Mouse (Mus musculus) C2C12 (cell line): ENCODE data around the gene Ddx27. TPM values are rescaled to one million over a fixed set of nuclear protein-coding genes. Genes with fewer than 3 reads are reported as not detected.

Experiments used
- H3K27me3 ChIP-seq: one replicate; pipeline ENCODE4 v1.6.1; 2011; ENCODE audit not compliant: control insufficient read depth, insufficient read depth, insufficient read length
- H3K36me3 ChIP-seq: one replicate; pipeline ENCODE4 v1.6.1; 2011; ENCODE audit not compliant: control insufficient read depth, insufficient read depth
- H3K4me3 ChIP-seq: one replicate; pipeline ENCODE4 v1.5.1; 2011; ENCODE audit warnings: mild to moderate bottlenecking, control low read depth; ENCODE audit not compliant: poor library complexity, insufficient read depth, severe bottlenecking
- H3K79me2 ChIP-seq: one replicate; pipeline ENCODE4 v1.6.1; 2011; ENCODE audit not compliant: control insufficient read depth, insufficient read depth
- H3K79me3 ChIP-seq: one replicate; pipeline ENCODE4 v1.6.1; 2011; ENCODE audit warnings: low read depth, control low read depth
- H3ac ChIP-seq: one replicate; pipeline ENCODE3; 2011; ENCODE audit warnings: low read depth; ENCODE audit not compliant: control insufficient read depth, insufficient read length
- CEBPB ChIP-seq: IDR thresholded peaks from one replicate; pipeline ENCODE4 v1.6.1; 2011; ENCODE audit warnings: low read depth, mild to moderate bottlenecking, control low read depth, moderate library complexity
- CTCF ChIP-seq: IDR thresholded peaks from one replicate; pipeline ENCODE4 v1.5.1; 2011; ENCODE audit not compliant: control insufficient read depth, insufficient read depth, insufficient read length
- FOSL1 ChIP-seq: IDR thresholded peaks from one replicate; pipeline ENCODE4 v1.8.0; 2011; ENCODE audit warnings: mild to moderate bottlenecking, low read length; ENCODE audit not compliant: poor library complexity, insufficient read depth, severe bottlenecking
- MAX ChIP-seq: IDR thresholded peaks from one replicate; pipeline ENCODE4 v1.6.1; 2011; ENCODE audit warnings: mild to moderate bottlenecking, control low read depth
- MYOD1 ChIP-seq: IDR thresholded peaks from one replicate; pipeline ENCODE4 v1.6.1; 2011; ENCODE audit warnings: low read depth; ENCODE audit not compliant: control insufficient read depth, insufficient read length
- MYOG ChIP-seq: IDR thresholded peaks from one replicate; pipeline ENCODE4 v1.6.1; 2011; ENCODE audit not compliant: control insufficient read depth, insufficient read length; ENCODE audit errors: extremely low read depth
- USF1 ChIP-seq: IDR thresholded peaks from one replicate; pipeline ENCODE4 v1.6.1; 2011; ENCODE audit warnings: low read depth, mild to moderate bottlenecking, control low read depth, moderate library complexity
- polyA plus RNA-seq: library from polyadenylated mRNA; unstranded; fragments of >200 nt; fragmentation: generic; extraction: Trizol; gene quantifications from one replicate; pipeline ENCODE4 v1.2.1, GENCODE M21; 2012; ENCODE audit warnings: missing spikeins

The Ddx27 gene
- polyA plus RNA-seq, 1 experiment: 76.4 TPM

GRCm38 (mm10) chr2:167066528-167067516, 51.8 kb downstream of the Ddx27 start:
- no peak for TF ChIP-seq MYOD1
- no peak for TF ChIP-seq CTCF
- no peak for TF ChIP-seq CEBPB
- peak; percentile 96 for TF ChIP-seq MAX
- peak; percentile 89 for TF ChIP-seq USF1
- no peak for TF ChIP-seq FOSL1
- TF ChIP-seq MYOG: no peak
- Histone ChIP-seq H3K79me3 (peaks cover 32% of the 10 kb centered on the region), H3ac (no peak overlapping the region), H3K27me3 (no peaks in the 10 kb centered on the region), H3K4me3 (no peak overlapping the region), H3K79me2 (peaks cover 41% of the 10 kb centered on the region), H3K36me3 (peaks cover 35% of the 10 kb centered on the region)

DNA sequence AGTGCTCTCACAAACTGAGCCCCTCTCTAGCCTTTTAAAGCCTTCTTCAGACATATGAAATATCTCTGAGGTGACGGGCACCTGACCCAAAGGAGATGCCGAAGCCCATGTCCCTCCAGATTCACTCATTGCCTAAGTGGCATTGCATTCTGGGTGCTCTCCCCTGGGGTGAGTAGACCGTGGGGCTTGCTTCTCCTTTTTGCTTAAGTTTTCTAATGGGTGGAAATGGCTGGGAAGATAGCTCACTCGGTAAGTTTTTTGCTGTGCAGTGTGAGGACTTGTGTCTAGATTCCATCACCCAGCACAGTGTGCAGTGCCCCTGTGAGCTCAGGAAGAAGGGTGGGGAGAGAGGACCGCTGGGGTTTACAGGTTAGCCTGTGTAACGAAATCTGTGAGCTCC, 52.6 kb downstream of the Ddx27 start:
- peaks cover 27% of the 10 kb centered on the region for H3K79me3 ChIP-seq
- TF ChIP-seq USF1: no peak
- no peak for TF ChIP-seq FOSL1
- TF ChIP-seq MAX: no peak
- TF ChIP-seq MYOD1: no peak
- TF ChIP-seq CEBPB: no peak
- TF ChIP-seq CTCF: no peak
- TF ChIP-seq MYOG: no peak
- no peak overlapping the region for H3ac ChIP-seq
- H3K79me2 ChIP-seq: peaks cover 34% of the 10 kb centered on the region
- H3K27me3 ChIP-seq: no peaks in the 10 kb centered on the region
- peaks cover 35% of the 10 kb centered on the region for H3K36me3 ChIP-seq
- H3K4me3 ChIP-seq: no peak overlapping the region

DNA sequence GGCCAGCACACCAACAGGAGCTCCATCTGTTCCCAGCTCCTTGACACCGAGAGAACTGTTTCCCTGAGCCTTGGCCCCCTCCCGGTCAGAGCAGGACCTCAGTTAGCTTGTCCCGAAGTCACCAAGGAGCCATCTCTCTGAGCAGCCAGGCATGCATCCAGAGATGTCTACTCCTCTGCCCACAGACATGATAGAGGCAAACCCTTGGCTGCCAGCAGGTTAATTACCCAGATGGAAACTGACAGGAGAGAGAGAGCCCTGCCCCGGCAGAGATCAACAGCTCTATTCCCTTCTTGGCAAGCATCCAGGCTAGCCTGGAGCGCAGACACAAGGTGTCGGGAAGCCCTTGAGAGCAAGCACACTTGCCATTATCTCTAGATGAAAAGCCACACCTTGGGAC, 55.3 kb downstream of the Ddx27 start:
- Histone ChIP-seq H3ac (no peak overlapping the region), H3K4me3 (no peak overlapping the region), H3K27me3 (no peaks in the 10 kb centered on the region), H3K79me2 (peaks cover 10% of the 10 kb centered on the region), H3K79me3 (peaks cover 5% of the 10 kb centered on the region), H3K36me3 (peaks cover 14% of the 10 kb centered on the region)
- TF ChIP-seq MAX (no peak), MYOG (no peak), MYOD1 (no peak), FOSL1 (no peak), CTCF (no peak), USF1 (no peak), CEBPB (no peak)

DNA sequence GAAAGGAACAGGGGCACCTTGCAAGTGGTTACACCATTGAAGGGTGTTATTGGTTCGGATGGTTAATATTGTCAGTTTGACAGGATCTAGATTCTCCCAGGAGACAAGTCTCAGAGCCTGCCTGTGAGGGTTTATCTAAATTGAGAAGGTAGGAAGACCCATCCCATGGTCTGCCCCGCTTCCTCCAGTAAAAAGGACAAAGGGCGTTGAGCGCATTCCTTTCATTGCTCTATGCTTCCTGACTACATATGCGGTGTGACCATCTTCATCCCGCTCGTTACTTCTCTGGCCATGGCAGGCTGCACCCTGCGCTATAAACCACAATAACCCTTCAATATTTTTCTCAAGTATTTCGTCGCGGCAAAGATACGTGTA, 56.3 kb downstream of the Ddx27 start:
- no peak for TF ChIP-seq CTCF
- no peak for TF ChIP-seq USF1
- TF ChIP-seq MAX: no peak
- no peak for TF ChIP-seq MYOD1
- TF ChIP-seq CEBPB: no peak
- TF ChIP-seq MYOG: no peak
- TF ChIP-seq FOSL1: no peak
- H3K79me3 ChIP-seq: no peaks in the 10 kb centered on the region
- H3K36me3 ChIP-seq: peaks cover 5% of the 10 kb centered on the region
- H3K79me2 ChIP-seq: peaks cover 1% of the 10 kb centered on the region
- peak overlapping the region; percentile 19 for H3K4me3 ChIP-seq
- no peaks in the 10 kb centered on the region for H3K27me3 ChIP-seq
- H3ac ChIP-seq: peak overlapping the region; percentile 14

GRCm38 (mm10) chr2:167071641-167072601, 56.9 kb downstream of the Ddx27 start:
- no peaks in the 10 kb centered on the region for H3K27me3 ChIP-seq
- peak overlapping the region; percentile 31 for H3ac ChIP-seq
- peak overlapping the region; percentile 19 for H3K4me3 ChIP-seq
- H3K36me3 ChIP-seq: no peaks in the 10 kb centered on the region
- no peaks in the 10 kb centered on the region for H3K79me2 ChIP-seq
- peak; percentile 99 for TF ChIP-seq CTCF
- no peak for TF ChIP-seq MYOD1
- peak; percentile 15 for TF ChIP-seq MAX
- no peaks in the 10 kb centered on the region for H3K79me3 ChIP-seq
